Mouse (Mus musculus): ENCODE results near the gene March4.

DNA sequence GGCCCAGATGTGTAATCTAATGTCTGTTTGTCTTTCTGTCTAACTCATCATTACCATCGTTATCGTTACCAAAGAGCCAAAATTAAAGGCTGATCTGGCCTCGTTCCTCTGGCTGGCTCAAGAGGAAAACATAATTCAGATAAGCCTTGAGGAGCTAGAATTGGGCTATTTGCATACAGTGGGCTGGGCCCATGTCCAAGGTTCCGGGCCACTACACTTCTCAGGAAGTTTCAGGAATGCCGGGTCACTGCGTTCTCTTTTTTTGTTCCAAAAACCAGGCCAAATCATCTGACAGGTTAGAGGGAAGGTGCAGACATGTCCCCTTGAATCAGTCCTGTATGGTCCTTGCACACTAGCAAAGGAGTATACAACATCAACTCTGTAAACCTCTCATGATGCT is 74.2 kb downstream of the March4 start:
- TF ChIP-seq CTCF (IDR thresholded peaks at IDR 0.05; ENCODE audit: extremely low read depth, insufficient read depth, low read length) (no peak), POLR2A (IDR thresholded peaks at IDR 0.05; ENCODE audit: extremely low read depth, insufficient read depth, low read length) (no peak)

Measured in cortical plate, adult 2 months (tissue).